Mouse (Mus musculus): Measurements from ENCODE around the gene Echdc2.

The Echdc2 gene

DNA sequence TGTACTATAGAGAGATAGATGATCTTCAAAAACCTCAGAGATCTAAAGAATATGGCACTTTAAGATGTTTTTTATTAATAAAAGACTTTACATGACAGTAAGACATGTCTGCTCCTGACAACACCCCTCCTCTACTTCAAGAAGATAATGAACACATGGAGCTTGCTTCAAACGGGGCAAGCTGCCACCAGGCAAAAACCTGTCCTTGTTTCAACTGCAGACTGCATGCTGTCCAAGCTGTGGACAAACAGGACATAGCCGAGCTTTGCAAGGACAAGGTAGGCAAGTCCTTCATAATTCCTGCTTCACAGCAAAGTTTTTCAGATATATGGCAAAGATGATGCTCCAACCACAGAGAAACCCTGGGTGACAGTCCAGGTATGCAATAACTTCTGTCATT, 34.0 kb downstream of the Echdc2 start:
- DNase-seq (ENCODE audit: extremely low read depth, low read depth) = no peak

DNA sequence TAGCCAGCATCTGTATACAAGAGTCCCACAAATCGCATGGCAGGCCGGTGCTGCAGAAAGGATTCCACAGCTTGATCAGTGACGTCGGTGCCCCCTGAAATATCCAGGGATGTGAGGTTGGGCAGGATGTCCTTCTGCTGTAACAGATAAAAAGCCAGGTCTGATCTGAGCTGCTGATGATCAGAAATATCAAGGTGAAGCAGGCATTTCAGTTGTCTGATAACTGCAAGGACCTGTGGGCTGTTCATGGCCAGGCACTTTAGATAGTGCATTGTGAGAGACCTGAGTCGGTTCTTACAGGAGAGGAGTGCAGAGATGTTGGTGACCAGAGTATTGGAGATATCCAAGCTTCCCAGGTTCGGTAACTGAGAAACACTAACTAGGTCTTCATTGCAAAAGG, 39.4 kb downstream of the Echdc2 start:
- no peak for DNase-seq (ENCODE audit: extremely low read depth, low read depth)

DNA sequence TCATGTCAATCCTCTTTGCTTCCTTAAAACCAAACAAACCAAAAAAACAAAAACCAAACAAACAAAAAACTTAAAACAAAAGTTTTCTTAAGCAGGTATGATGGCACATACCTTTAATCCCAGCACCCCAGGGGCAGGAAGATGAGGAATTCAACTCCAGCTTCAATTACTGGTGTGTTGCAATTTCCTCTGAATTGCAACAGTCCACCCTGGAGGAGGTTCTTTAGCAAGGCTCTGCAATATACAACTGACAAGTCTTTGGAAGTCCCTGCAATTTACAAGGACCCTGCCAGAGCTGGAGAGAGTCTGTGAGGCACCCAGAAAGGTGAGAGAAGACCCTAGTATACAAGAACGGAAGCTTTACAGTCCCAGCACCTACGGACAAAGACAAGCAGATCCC, 47.8 kb downstream of the Echdc2 start:
- DNase-seq (ENCODE audit: extremely low read depth, low read depth) = no peak

DNA sequence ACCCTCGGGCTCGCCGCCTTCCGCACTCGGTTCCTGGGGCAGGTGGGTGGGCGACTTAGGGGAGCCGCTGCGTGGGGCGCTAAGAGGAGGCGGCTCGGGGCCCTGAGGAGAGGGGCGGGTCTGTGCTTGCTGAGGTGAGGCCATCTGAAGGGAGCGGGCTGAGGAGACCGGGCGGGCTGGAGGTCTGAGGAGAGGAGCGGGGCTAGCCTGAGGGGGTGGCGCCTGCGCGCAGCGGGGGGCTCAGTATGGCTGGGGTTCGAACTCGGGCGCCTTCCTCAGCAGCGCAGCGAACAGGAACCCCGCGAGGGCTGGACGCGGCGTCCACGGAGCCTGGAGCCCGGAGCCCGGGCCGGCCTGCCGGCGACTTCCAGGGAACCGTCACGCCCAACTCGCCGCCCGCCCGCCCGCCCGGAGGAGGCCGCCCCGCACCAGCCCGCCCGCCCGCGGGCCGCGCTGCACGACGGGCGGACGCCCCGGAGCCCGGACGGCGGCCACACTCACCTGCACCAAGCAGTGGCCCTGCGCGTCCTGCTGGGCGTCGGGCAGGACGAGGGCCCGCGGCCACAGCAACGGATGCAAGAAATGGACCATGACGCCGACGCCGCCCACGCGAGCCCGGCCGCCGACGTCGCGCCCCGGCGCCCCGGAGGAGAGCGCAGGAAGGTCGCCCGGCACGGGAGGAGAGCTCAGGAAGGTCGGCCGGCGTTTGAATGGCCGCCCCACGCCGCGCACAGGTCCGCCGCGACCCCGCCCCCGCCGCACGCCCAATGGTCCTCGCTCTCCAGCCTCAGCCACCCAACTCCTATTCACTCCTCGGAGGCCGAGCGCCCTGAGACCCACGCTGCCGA, 52.3 kb downstream of the Echdc2 start, which contains the start of gene Zyg11a:
Zyg11a (minus strand) TSS at position 717 of the 848 bp plus-strand sequence.
- no peak for DNase-seq (ENCODE audit: extremely low read depth, low read depth)

DNA sequence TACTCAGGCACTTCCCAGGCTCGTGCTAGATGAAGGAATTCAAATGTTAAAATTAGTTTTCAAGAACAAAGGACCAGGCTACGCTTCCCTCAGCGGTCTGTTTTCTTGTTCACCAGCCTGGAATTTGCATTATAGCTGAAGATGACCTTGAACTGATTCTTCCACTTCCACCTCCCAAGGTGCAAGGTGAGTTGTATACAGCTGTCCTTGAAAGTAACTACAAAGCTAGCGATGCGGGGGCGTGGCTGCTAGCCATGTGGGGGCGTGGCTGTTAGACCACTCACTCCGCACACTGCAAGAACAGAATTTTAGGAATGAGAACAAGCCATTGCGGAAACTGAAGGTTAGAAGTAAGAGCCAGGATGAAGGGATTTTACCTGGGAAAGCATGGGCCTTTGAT, 53.8 kb downstream of the Echdc2 start:
- no peak for DNase-seq (ENCODE audit: extremely low read depth, low read depth)

DNA sequence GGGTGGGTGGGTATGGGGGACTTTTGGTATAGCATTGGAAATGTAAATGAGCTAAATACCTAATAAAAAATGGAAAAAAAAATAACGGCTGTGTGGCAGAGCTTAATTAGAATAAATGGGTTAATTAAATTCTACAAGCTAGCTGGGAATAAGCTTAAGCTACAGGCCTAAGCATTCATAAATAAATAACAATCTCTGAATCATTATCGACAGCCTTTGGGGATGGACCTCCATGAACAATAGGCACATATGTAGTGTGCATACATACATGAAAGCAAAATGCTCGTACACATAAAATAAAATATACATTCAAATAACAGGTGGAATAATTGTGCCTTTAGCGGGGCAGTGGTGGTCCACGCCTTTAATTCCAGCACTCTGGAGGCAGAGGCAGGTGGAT, 57.3 kb downstream of the Echdc2 start:
- no peak for DNase-seq (ENCODE audit: extremely low read depth, low read depth)

DNA sequence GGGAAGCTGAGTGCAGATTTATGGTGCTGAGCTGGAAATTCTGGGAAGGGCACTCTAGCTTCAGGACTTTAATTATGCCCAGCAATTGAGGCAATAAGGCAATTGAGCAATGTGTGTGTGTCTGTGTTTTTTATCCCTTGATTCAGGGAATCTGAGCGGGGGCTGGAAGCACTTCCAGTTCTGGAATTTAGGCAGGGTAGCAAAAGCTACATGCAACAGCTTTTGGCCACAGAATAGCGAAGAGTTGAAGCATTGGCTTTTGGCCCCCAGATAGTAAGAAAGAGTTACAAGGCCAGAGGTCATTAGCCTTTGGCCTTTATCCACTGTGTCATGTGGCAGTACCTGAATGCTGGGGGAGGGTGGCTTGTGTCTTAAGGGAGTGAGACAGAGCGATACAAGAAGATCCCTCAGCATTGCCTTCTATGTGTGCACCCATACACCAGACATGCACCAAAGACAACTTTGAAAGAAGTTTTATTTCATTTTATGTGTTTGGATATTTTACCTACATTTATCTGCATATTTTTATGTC, 60.2 kb downstream of the Echdc2 start:
- no peak for DNase-seq (ENCODE audit: extremely low read depth, low read depth)
